8 mouse cellular contexts compared by ENCODE assay signal in genomic region chr19:28963842-28964551, GRCm38 (mm10). TPM values are rescaled to one million over a fixed set of nuclear protein-coding genes. Genes with fewer than 3 reads are reported as not detected.
A peak's percentile ranks its signal among the peaks of the same experiment; 100 is the strongest.
DNase-seq lines count a peak whose midpoint lies in the region; ATAC-seq lines count a peak whose summit lies in the region.

TSS of gene Plpp6 (plus strand) at chr19:28963953.

- DNase-seq in gastrocnemius, postnatal 10 days = peak; percentile 69
- DNase-seq in induced T-regulatory cell, adult 2 months (ENCODE audit: low read depth) = peak; percentile 87
- peak; percentile 72 to 89 for DNase-seq in left cerebral cortex, postnatal 10 days (ENCODE audit: extremely low spot score in 1 of 2, low spot score in 2 of 2)
- DNase-seq in right cerebral cortex, postnatal 10 days (ENCODE audit: low spot score in 2 of 2) = peak; percentile 86 to 88
- DNase-seq in urinary bladder, postnatal 14 days (ENCODE audit: low spot score) = peak; percentile 88

- intact Hi-C loops in left cerebral cortex, postnatal 10 days (cut with DNase I) = loop anchor here (5.0 kb wide), 1 partner anchor 187 kb away; no protein-coding TSS in a partner anchor

- peak; percentile 83 for ATAC-seq in activated CD4-positive, CD25-positive, alpha-beta regulatory T cell, adult 4 months
- ATAC-seq in common myeloid progenitor, adult 5-6 weeks (replicated peaks; ENCODE audit: low read depth, poor library complexity, severe bottlenecking) = peak; percentile 89
- peak; percentile 94 for ATAC-seq in megakaryocyte progenitor cell, adult 5-6 weeks (replicated peaks; ENCODE audit: poor library complexity)

RNA-seq across cellular contexts. Expression of gene Plpp6, which starts in this region (rescaled TPM):
- 1 to 10 TPM; 1.6 to 2.5 TPM for polyA plus RNA-seq in activated CD4-positive, CD25-positive, alpha-beta regulatory T cell, adult 4 months (2017; shearing (Covaris generic))
- 9.4 and 9.6 TPM in 2 replicates for total RNA-seq in common myeloid progenitor, adult 5-6 weeks (2017)
- 1 to 10 TPM; 3.4 to 3.5 TPM for total RNA-seq in gastrocnemius, postnatal 10 days (2021)
- 10 to 100 TPM; 30.4 to 36.5 TPM for total RNA-seq in left cerebral cortex, postnatal 10 days (2021)
- 11.4 and 13.7 TPM in 2 replicates for total RNA-seq in megakaryocyte progenitor cell, adult 5-6 weeks (2015)
- 5.5 and 5.9 TPM in 2 replicates for total RNA-seq in megakaryocyte progenitor cell, adult 5-6 weeks (2017)

Comparison
In these comparisons a context has a peak if more than half of its experiments do, and no peak if none do; other contexts are left out.
1. Peak in every context shown above with its lines: DNase-seq and ATAC-seq.